Mouse (Mus musculus): ENCODE measurements around the gene Otop1.

DNA sequence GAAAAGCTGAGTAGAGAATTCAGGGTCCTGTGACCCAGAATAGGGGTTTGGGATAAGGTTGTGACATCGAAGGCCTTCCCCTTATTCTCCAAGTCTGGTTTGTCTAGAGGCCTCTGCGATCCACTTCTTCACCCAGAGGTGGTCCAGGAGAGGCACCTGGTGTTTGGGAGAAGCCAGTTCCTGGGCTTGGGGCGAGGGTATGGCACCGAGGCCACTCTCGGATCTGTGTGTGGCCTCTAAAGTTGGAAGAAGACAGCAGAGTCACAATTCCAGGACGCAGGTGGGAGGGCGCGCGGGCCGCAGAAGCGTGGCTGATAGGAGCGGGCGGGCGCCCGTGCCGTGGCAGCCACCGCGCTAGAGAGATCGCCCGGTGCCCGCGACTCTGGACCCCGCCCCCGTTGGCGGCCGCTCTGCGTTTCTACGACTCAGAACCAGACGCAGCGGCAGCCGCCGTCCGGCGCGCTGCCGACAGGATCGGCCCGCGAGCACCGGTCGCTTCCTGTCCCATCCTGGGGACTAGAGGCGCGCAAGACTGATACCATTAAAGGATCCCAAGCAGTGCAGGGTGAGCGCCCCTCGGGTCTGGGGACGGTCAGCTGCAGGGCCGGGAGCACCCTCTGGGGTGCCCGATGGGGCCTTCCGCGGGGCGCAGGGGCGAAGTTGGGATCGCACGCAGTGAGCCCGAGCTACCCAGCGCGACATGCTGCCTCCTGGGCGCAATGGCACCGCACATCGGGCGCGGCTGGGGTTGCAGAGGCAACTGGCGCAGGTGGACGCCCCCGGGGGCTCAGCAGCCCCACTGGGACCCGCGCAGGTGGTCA is 43.4 kb downstream of the Otop1 start, which contains the start of gene Drd5:
- TF ChIP-seq POLR2A (IDR thresholded peaks at IDR 0.05; ENCODE audit: low read depth, low read length) (no peak), CTCF (IDR thresholded peaks at IDR 0.05; ENCODE audit: borderline replicate concordance, insufficient read depth, low read length) (no peak)
